1 mouse cellular context compared by ENCODE assay signal in the genomic region with DNA sequence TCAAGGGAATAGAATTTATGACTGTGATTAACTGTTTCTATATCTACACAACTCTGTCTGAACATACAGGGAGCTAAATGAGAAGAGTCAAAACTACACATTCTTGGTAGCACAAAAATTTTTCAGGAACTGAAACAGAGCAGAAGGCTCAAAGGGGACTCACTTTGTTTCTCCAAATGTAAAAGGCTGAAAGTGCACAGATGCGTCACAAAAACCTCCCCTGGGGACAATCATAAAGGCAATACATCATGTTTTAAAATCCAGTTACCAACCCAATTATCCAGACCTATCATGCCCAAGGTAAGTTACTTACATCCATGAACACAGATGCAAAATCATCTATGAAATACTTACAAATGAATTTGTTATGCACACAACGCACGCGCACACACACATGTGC.
TF ChIP-seq lines count a peak whose summit lies in the region.

No protein-coding gene starts in this region.

TF ChIP-seq in CH12.LX, 34 proteins besides CTCF, POLR2A, EP300 and RAD21 (continued from another document):
- TF ChIP-seq ZKSCAN1 (IDR thresholded peaks at IDR 0.05; ENCODE audit: borderline replicate concordance, low read depth, low read length) (no peak), USF1 (IDR thresholded peaks at IDR 0.05; ENCODE audit: low read depth, low read length) (no peak), MYC (IDR thresholded peaks at IDR 0.05; ENCODE audit: low read depth, low read length) (peak; percentile 83), ZC3H11A (IDR thresholded peaks at IDR 0.05; ENCODE audit: low read depth, low read length) (no peak), TBP (conservative IDR thresholded peaks at IDR 0.05; ENCODE audit: low read depth, low read length) (peak; percentile 74; the same call in 1 of the 2 replicates), ETS1 (conservative IDR thresholded peaks at IDR 0.05; ENCODE audit: low read depth, low read length) (peak; percentile 93), RCOR1 (conservative IDR thresholded peaks at IDR 0.05; ENCODE audit: low read depth, low read length) (peak; percentile 74), MAX (IDR thresholded peaks at IDR 0.05; ENCODE audit: low read length) (peak; percentile 54; the same call in 1 of the 2 replicates), E2F4 (IDR thresholded peaks at IDR 0.05; ENCODE audit: insufficient replicate concordance, low read depth, low read length) (0 out of 2 replicates have a peak, but pooled peaks have one; percentile 51), SMC3 (IDR thresholded peaks at IDR 0.05; ENCODE audit: low read depth, low read length) (peak; percentile 27; the same call in 1 of the 2 replicates), IRF4 (IDR thresholded peaks at IDR 0.05; ENCODE audit: low read depth, low read length) (peak; percentile 98), USF2 (conservative IDR thresholded peaks at IDR 0.05; ENCODE audit: low read depth, low read length) (no peak; the same call in 1 of the 2 replicates), ZNF384 (IDR thresholded peaks at IDR 0.05; ENCODE audit: low read depth, low read length) (no peak; the same call in 1 of the 2 replicates), JUN (IDR thresholded peaks at IDR 0.05; ENCODE audit: insufficient read depth, low read depth, low read length) (peak; percentile 83), UBTF (IDR thresholded peaks at IDR 0.05; ENCODE audit: low read depth, low read length) (no peak), TCF12 (IDR thresholded peaks at IDR 0.05; ENCODE audit: low read depth, low read length) (peak; percentile 93), BHLHE40 (IDR thresholded peaks at IDR 0.05; ENCODE audit: low read depth, low read length) (peak; percentile 86), PAX5 (IDR thresholded peaks at IDR 0.05; ENCODE audit: low read length) (no peak), NRF1 (IDR thresholded peaks at IDR 0.05; ENCODE audit: low read depth, low read length) (0 out of 2 replicates have a peak, but pooled peaks have one; percentile 47), ZMIZ1 (IDR thresholded peaks at IDR 0.05; ENCODE audit: low read depth, low read length) (no peak), GABPA (IDR thresholded peaks at IDR 0.05; ENCODE audit: insufficient replicate concordance, low read depth, low read length) (no peak; the same call in 1 of the 2 replicates), POLR2AphosphoS2 (IDR thresholded peaks at IDR 0.05; ENCODE audit: low read depth, low read length) (no peak), SIN3A (IDR thresholded peaks at IDR 0.05; ENCODE audit: low read length) (peak; percentile 63; the same call in 1 of the 2 replicates), KAT2A (IDR thresholded peaks at IDR 0.05; ENCODE audit: insufficient replicate concordance, low read length) (peak; percentile 74; the same call in 1 of the 2 replicates), JUND (conservative IDR thresholded peaks at IDR 0.05; ENCODE audit: low read depth, low read length) (peak; percentile 89)
